Mouse (Mus musculus) lung, postnatal 0 days (tissue): ENCODE measurements around the gene Frmd8.

Experiments
- CTCF ChIP-seq: IDR thresholded peaks from 2 replicates; pipeline ENCODE4 v1.5.1; 2016; ENCODE audit warnings: antibody characterized with exemption, mild to moderate bottlenecking
- EP300 ChIP-seq: IDR thresholded peaks from 2 replicates; pipeline ENCODE4 v1.6.1; 2016; ENCODE audit warnings: antibody characterized with exemption, mild to moderate bottlenecking, control low read depth

DNA sequence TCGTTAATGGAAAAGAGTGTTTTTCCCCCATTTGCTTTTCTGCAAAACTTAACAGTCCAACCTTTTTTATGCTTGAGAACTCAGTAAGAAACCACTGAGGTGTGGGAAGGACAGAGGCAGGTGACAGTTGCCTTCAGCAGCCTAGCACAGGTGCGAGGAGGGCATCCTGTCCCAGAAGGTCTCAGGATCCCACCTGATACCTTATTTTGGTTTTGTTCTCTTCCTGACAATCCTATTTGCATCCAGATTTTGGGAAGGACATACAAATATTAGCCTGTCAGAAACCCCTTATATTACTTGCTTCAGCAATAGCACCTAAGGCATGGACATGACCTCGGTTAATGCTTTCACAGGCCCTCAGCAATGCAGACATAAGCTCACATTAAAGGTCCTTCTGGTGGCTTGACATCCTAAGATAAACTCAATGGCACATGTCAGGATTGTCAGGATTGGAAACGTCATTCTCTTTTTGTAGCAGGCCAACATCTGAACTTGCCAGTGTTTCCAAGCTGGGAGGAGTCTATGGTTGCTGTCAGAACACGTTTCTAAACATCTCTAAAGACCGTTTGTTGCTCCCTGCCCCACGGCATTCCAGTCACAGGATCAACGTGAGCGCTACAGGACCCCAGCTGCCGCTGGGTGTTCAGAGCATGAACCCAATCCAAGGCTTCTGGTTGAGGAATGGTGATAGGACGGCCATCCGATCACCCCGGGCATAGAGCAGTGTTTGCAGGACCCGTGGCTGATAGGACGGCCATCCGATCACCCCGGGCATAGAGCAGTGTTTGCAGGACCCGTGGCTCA, 34.8 kb downstream of the Frmd8 start:
- TF ChIP-seq EP300 = peak; percentile 53
- no peak for TF ChIP-seq CTCF
